Mouse (Mus musculus): ENCODE measurements around the gene Kpna2.
"Not testable (repeated sequence)": the region's sequence is repeated elsewhere in the genome, so short reads cannot be mapped to it uniquely, and the experiment has no call there.

Gene Kpna2

DNA sequence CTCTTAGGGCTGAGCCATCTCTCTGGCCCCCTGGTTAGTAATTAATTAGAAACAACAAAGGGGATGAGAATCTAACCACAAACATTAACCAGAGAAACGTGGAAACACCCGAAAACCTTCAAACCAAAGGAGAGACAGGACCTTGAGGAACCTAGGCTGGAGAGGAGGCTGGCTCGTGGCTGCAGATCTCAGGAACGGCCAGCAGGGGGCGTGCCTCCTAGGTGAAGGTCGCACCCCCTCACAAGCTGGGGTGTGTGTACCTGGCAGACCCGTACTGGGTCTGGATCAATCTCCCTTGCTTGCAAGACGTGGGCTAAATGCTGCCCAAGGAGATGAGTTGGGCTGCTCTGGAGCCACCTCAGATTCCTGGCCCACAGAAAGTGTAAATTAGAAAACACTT, 19.3 kb upstream of the Kpna2 start:
- DNase-seq (ENCODE audit: low spot score in 2 of 2), result no peak

DNA sequence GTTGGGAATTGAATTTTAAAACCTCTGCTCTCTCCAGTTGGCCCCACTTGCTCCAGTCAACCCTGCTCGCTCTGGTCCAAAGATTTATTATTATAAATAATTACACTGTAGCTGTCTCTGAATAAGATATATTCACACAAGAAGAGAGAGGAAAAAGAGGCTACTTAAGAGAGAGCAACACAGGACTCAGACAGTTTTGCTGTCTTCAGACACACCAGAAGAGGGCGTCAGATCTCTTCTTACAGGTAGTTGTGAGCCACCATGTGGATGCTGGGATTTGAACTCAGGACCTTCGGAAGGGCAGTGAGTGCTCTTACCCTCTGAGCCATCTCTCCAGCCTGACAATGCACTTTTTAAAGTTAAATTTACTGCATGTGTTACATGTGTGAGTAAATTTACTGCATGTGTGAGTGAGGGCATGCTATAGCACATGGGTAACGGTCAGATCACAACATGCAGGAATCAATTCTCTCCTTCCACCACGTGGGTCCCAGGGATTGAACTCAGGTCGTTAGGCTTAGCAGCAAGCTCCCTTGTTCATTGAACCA, 18.1 kb upstream of the Kpna2 start:
- DNase-seq (ENCODE audit: low spot score in 2 of 2), result no peak

DNA sequence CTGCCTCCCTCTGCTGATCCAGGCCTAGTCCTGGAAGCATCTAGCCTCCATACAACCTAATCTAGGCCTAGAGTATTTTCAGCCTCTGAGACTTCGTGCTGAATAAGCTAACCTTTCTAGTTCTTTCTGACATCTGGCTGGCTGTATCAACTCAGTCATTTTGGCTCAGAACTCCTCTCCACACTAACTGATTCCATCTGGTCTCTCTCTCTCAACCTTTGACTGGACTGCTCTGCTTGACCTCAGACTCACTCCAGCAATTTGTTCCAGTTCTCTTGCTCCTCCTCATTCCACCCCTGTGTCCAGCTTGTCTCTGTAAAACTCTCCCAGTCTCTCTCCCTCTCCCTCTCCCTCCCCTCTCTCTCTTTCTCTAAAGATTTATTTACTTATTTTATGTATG, 17.6 kb upstream of the Kpna2 start:
- no peak for DNase-seq (ENCODE audit: low spot score in 2 of 2)

DNA sequence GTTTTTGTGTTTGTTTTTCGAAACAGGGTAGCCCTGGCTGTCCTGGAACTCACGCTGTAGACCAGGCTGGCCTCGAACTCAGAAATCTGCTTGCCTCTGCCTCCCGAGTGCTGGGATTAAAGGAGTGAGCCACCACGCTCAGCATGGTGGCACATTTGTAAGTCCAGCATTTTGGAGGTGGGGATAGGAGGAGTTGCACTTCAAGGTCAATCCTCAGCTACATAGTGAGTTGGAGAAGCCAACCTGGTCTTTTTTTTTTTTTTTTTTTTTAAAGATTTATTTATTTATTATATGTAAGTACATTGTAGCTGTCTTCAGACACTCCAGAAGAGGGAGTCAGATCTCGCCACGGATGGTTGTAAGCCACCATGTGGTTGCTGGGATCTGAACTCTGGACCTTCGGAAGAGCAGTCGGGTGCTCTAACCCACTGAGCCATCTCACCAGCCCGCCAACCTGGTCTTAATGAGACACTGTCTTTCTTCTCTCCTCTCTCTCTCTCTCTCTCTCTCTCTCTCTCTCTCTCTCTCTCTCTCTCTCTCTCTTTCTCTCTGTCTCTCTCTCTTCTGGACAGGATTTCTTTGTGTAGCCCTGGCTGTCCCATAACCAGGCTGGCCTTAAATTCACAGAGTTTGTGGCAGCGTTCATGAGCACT, 16.3 kb upstream of the Kpna2 start:
- not testable (repeated sequence) for DNase-seq (ENCODE audit: low spot score in 2 of 2)

DNA sequence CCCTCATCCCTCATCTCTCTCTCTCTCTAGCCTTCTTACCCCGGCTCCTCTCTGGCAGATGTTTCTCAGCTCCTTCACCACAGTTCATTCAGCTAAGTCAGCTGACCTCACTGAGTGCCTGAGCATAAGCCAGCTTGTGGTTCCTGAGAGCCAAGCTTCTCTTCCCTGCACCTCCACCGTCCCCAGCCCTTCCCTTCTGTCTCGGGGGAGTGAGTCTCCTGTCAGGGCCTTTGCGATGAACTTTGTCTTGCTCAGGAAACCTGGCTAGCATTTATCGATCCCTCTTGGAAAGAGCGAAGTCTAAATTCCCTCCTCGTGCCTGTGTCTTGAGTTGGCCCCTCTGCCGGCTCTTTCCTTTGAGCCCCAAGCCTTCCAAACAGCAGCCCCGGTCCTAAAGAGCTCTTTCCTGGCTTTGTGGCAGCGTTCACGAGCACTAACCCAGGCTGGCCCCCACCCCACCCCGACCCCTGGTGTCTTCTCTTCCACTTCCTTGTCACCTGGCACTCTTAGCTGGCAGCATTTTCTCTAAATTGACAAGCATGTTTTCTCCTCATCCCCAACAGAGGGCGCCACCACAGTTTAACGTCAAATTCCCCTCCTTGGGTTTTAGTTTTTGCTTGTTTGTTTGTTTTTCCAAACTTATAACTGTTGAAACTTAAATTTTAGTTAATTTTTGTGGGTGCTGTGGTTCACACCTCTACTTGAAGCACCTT, 15.4 kb upstream of the Kpna2 start:
- no peak for DNase-seq (ENCODE audit: low spot score in 2 of 2)

DNA sequence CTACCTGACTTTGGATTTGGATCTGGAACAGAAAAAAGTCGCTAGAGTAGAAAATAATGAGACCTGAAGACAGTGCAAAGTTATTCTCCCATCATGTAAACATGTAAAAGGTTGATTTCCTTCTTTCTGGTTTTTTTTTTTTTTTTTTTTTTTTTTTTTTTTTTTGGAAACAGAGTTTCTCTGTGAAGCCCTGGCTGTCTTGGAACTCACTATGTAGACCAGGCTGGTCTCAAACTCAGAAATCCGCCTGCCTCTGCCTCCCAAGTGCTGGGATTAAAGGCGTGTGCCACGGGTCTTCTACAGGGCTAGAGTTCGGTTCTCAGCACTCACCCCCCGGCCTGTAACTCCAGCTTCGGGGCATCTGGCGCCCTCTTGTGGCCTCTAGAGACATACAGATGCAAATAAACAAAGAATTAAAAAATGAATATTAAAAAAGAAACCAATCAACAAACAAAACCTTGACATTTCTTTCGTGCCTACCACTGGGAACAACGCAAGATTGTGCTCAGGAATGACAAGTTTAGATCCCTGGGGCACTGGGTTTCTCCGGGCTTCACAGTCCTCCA, 14.8 kb upstream of the Kpna2 start:
- DNase-seq (ENCODE audit: low spot score in 2 of 2), result no peak

DNA sequence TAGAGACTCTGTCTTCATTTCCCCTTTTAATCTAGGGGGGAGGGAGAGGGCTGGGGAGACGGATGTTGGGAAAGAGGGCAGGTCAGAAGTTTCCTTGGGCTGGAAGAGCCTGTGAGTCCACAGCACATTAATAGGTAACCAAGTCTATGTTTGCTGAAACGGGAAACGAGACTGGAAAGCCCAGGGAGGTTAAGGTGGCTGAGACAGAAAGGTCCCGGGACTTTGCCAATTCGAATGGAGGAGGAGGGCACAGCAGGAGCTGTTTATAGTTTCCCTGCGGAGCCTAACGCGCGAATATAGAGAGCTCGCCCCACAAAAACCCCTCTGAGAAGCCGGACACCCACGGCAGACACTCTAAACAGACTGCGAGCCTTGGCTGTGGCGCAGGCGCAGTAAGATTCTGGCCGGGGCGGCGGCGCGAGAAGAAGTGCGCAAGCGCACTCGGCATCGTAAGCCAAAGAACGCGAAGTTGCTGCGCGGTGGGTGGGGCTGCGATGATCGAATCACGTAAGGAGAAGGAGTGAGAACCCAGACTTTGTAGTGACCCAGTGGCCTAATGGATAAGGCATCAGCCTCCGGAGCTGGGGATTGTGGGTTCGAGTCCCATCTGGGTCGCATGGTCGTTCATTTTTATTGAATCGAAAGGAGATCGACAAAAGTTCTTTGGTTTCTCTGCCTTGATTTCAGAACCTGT, 13.1 kb upstream of the Kpna2 start:
- DNase-seq (ENCODE audit: low spot score in 2 of 2), result peak; percentile 96 to 100

DNA sequence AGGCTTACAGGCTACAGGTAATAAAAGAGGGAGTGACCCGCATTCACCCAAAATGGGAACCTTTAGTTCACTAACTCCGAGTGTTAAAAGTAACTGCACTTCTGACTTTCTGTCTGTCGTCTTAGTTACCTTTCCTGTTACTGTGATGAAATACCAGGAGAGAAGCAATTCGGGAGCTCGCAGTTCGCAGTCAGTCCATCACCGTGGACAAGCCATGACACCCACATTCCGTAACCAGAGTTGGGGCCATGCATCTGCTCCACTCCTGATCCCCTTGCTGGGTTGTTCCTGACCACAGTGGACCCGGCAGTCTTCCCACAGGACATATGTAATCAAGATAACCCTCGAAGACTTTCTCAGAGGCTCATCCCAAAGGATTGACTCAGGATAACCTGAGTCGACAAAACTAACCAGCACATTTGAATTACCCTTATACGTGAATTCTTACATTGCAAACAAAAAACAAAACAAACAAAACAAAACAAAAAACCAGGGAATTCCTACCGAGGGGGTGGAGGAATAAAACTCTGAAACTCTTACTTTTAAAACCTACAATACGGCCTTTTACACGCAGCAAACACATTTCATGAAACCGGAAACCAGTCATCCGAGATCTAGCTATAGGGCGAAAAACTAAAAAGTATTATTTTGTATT, 12.5 kb upstream of the Kpna2 start:
- no peak for DNase-seq (ENCODE audit: low spot score in 2 of 2)

DNA sequence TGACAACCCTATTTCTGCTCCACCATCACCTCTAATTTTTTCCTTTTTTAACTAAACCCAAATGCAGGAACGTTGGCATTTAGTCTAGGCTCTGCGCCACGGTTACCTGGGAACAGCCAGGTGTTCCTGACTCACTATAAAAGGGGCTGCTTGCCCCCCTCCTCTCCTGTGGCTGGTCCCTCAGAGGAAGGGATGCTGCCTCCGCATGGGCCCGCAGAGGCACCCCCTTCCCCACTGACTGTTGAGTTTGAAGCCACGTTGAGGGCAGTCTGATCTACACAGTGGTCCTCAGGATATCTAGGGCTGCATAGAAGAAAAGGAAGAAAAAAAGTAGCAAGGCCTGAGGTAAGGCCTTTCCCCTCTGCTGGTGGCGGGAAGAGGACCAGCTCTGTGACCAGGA, 11.8 kb upstream of the Kpna2 start:
- no peak for DNase-seq (ENCODE audit: low spot score in 2 of 2)

DNA sequence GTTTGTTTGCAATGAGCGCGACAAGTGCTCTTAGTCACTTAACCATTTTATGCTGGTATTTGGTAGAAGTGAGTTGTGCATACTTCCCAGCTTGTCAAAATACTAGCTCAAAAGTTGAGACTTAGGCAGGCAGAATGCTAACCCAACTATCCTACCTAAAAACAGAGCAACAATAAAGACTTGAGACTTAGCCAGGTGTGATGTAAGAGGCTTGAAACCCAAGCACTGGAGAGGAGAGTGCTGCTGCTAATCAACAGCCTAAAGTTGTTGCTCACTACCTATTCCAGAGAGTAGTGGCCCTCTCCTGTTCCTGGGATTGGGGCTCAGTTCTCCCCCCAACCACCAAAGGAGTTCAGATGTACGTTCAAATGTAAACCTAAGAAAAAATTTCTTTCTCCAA, 11.1 kb upstream of the Kpna2 start:
- DNase-seq (ENCODE audit: low spot score in 2 of 2), result no peak

DNA sequence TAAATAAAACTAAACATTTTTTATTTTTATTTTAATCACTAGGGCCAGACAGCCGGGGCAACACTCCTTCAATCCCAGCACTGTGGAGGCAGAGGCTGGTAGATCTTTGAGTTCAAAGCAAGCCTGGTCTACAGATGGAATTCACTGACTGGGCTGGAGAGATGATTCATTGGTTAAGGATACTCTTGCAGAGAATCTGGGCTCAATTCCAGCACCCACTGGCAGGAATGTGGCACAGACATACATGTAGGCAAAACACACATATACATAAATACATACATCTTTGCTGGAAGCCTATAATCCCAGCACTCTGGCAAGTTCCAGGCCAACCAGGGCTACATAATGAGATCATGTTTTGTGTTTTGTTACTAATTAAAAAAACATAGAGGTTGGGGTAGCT, 6.2 kb upstream of the Kpna2 start:
- no peak for DNase-seq (ENCODE audit: low spot score in 2 of 2)

DNA sequence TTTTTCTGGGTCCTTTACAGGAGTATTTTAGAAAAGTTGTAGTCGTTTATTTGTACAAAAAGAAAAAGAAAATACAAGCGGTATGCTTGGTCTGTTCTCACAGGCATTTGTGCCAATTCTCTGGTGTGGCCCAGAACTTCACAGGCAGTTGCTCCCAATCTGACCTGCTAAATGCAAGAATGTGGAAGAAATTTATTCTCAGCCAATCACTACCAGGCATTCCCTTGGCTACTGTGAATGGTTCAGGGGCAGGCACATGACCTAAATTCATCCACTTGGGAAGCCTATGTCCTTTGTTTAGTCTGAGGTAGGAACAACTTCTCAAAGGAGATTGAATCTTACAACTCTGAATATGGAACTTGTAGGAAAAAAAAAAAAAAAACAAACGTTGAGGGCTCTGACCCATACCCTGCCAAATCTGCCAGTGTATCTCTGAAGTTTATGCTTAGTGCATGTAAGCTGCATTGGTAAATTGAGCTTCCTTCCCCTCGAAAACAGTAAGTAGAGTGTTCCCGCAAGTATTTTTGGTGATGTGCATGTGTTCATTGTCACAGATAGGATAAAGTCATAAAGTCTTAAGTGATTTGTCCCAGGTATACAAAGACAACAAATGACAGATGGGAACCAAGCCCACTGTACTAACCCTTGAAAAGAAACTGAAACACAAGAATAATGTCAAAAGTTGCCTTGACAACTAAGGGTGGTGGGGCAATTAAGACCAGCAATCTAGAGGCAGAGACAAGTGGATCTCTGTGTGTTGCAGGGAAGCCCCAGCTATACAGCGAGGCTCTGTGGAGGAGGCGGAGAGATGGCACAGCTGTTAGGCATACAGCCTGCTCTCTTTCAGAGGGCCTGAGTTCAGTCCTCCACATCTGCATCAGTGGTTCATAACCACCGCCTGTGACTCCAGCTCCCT, 2.7 kb upstream of the Kpna2 start:
- no peak for DNase-seq (ENCODE audit: low spot score in 2 of 2)

DNA sequence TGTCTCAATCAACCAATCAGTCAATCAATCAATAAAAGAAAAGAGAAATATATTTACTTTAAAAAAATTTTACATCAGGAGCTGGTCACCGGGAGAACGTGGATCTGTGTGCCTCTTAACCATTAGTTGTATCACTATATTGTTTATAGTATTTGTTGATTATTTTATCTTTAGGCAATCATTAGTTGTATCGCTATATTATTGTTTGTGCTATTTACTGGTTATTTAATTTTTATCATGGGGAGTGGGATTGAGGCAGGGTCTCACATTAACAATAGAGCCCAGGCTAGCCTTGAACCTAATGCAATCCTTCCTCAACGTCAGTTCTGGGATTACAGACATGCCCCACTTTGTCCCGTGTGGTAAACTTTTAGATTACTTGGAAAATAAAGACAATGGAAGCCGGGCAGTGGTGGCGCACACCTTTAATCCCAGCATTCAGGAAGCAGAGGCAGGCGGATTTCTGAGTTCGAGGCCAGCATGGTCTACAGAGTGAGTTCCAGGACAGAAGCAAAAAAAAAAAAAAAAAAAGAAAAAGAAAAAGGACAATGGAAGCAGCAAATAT, 690 bp upstream of the Kpna2 start:
- DNase-seq (ENCODE audit: low spot score in 2 of 2), result no peak

DNA sequence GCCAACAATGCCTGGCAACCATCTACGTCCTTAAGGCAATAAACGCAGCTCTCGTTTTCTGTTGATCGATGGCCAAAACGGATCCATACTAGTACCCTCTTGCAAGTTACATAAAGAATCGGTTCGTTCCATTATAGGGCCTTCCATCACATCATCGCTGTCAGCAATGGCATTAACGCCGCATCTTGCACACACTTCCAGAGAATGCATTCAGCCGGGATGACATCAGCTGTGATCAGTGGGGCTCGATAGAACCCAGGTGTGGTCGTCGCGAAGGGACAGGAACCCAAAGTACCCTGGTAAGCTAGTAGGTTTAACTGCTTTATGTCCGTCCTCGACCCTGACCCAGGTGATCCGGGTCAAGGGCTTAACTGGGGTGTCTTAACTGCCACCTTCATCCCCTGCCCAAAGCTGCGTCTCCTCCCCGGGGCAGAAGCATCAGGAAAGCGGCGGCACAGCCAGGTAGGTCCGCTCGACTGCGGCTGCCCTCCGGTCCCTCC, 640 bp downstream of the Kpna2 start:
- peak in 1 of 2 experiments; percentile 26 for DNase-seq (ENCODE audit: low spot score in 2 of 2)

DNA sequence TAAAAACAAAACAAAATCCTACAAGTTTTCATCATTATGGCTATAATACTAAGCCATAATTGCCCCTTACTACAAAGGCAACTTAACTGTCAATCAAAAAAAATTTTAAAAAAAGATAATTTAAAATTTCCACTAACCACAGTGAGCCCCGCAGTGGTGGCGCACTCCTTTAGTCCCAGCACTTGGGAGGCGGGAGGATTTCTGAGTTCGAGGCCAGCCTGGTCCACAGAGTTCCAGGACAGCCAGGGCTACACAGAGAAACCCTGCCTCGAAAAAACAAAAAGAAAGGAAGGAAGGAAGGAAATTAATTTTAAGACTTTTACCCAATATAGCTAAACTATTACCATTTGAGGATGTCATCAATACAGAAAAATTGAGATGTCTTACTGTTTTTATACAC, 1.4 kb downstream of the Kpna2 start:
- DNase-seq (ENCODE audit: low spot score in 2 of 2), result no peak

DNA sequence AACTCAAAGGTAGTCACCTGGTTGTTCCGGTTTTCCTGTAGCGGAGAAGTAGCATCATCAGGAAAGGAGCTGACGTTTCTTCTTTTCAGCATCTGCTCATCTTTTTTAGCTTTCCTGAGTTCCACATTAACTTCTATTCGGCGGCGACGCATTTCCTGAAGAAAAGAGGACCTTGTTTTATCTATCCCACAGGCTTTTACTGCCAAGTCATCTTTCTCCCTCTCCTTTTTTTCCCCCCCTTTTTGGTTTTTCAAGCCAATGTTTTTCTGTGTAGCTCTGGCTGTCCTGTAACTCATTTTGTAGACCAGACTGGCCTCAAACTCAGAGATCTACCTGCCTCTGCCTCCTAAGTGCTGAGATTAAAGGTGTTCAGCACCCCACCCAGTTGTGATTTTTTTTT, 2.8 kb downstream of the Kpna2 start:
- DNase-seq (ENCODE audit: low spot score in 2 of 2), result not testable (repeated sequence)

DNA sequence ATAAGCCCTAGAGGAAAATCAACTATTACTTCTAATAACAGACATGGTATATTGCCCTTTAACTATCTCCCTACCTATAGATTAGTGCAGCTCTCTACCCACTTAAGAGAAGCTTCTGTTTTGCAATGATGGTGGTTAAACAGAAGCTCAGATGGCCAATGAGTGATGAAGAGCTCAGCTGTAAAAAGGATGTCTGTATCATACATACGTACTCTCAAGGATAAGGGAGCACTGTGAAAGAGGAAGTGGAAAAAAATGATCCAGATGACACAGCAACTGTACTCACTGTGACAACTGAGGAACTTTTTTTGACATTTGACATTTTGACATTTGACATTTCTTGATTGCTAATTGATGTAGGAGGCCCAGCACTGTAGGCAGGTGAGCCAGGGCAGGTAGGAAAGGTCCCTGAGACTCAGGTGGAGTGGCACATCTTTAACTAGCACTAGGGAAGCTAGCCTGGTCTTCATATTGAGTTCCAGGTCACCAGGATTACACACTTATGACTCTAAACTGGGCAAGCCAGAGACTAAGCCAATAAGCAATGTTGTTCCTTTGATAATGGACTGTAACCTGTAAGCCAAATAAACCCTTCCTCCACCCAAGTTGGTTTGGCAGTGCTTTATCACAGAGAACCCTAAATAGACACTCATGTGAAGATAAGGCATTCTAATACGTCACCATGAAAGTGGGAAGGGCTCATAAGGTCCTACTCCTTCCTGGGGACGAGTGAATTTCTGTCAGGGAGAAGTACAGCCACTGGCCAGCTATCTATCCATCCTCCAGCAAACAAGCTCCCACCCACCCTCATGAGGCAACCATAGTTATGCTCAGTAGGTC, 4.9 kb downstream of the Kpna2 start:
- no peak for DNase-seq (ENCODE audit: low spot score in 2 of 2)

DNA sequence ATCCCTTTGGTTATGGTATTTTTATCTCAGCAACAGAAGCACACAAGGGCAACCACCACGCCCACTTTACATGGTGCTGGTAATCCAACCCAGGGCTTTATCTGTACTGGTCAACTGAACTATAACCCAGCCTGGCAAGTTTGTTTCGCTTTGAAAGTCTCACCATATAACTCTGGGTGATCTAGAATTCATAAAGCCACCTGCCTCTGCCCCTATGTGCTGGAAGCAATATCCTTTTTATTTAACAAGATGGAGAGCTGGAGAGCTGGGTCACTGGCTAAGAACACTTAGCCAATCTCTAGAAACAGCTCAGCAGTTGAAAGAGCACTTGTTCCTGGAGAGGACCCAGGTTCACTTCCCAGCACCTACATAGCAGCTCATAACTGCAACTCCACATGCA, 12.0 kb downstream of the Kpna2 start:
- no peak for DNase-seq (ENCODE audit: low spot score in 2 of 2)

DNA sequence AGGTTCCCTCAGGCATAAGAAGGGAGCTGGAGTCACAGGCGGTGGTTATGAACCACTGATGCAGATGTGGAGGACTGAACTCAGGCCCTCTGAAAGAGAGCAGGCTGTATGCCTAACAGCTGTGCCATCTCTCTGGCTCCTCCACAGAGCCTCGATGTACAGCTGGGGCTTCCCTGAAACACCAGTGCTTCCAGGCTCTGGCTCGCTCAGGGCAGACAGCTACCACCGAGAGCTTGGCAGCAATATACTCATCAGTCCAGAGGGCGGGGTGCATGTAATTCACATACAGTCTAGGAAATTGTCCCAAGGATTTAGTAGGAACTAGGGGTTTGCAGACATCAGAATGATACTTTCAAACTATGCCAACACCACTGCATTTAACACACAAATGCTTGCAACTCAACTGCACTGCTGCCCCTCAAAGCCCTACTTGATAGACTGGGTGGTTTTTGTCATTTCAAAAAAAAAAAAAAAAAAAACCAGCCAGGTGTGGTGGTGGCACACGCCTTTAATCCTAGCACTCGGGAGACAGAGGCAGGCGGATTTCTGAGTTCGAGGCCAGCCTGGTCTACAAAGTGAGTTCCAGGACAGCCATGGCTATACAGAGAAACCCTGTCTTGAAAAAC, 13.2 kb downstream of the Kpna2 start:
- DNase-seq (ENCODE audit: low spot score in 2 of 2), result not testable (repeated sequence)
